8 mouse cellular contexts compared by ENCODE assay signal in the genomic region with DNA sequence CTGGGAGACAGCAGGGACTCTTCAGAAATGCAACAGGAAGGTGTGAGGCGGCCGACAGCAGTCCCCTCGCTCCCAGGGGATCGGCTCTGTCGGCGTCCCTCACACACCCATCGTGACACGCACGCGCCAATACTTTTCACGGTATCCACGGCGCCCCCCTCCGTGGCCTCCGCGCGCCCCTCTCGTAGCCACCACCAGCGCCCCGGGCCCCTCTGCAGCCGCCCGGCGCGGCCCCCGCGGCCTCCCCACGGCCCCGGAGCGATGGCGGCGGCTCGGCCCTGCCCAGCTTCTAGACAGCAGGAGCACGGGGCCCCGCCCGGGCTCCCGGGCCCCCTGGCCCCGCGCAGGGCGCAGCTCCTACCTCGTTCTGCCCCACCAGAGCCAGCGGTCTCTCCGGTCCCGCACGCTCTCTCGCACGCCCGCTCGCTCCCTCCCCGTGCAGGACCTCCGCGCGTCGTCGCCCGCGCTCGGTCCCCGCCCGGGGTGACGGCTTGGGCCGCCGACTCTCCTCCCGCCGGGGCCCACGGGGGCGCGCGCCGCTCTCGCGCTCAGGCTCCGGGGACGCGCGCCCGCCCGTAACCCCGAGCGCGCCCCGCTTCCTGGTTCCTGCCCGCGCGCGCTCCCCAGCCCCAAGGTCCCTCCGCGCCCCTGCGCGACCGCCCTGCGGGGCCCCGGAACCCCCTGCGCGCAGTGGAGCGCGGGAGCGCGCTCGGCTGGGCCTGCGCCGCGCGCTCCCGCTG. TPM values are rescaled to one million over a fixed set of nuclear protein-coding genes. Genes with fewer than 3 reads are reported as not detected.
DNase-seq lines count a peak whose midpoint lies in the region; ATAC-seq and TF ChIP-seq lines count a peak whose summit lies in the region.

A gene (minus strand): TSS at position 687 of the 740 bp plus-strand sequence.

- ATAC-seq in forebrain, embryonic 16.5 days, result peak; percentile 81
- peak; percentile 81 for ATAC-seq in lung, embryonic 14.5 days (ENCODE audit: insufficient read depth)
- ATAC-seq in neutrophil, adult 5-6 weeks (ENCODE audit: extremely low read depth, insufficient number of reproducible peaks, low FRiP score, poor library complexity, severe bottlenecking), result peak; percentile 54

- peak within 1 kb of the TSS; percentile 88 for H3K4me2 ChIP-seq in forebrain, embryonic 16.5 days (ENCODE audit: low read length)
- H3K4me2 ChIP-seq in lung, embryonic 14.5 days, result peak within 1 kb of the TSS; percentile 89

- H3K27me3 ChIP-seq in MEL (ENCODE audit: control insufficient read depth in 1 of 2, insufficient read depth in 2 of 2, low read length in 2 of 2), result peaks cover 4 to 7% of the 10 kb centered on the region in 2 experiments
- peaks cover 20% of the 10 kb centered on the region for H3K27me3 ChIP-seq in forebrain, embryonic 16.5 days (replicated peaks; ENCODE audit: control insufficient read depth, insufficient read depth, low read length)
- H3K27me3 ChIP-seq in lung, embryonic 14.5 days (ENCODE audit: insufficient read depth, low read length), result no peaks in the 10 kb centered on the region

- H3K36me3 ChIP-seq in MEL (ENCODE audit: control insufficient read depth in 1 of 2, insufficient read depth in 2 of 2, low read length in 2 of 2), result peaks cover 0 to 18% of the 10 kb centered on the region in 2 experiments; a peak in 2 of 4 replicates
- no peaks in the 10 kb centered on the region for H3K36me3 ChIP-seq in forebrain, embryonic 16.5 days (ENCODE audit: control insufficient read depth, insufficient read depth)
- no peaks in the 10 kb centered on the region for H3K36me3 ChIP-seq in lung, embryonic 14.5 days (ENCODE audit: insufficient read depth)

- peak within 1 kb of the TSS; percentile 78 to 98 for H3K4me3 ChIP-seq in MEL (ENCODE audit: control insufficient read depth in 1 of 2, insufficient read depth in 1 of 2, low read depth in 2 of 2, low read length in 2 of 2)
- H3K4me3 ChIP-seq in forebrain, embryonic 16.5 days (replicated peaks; ENCODE audit: low read length), result peak within 1 kb of the TSS; percentile 82
- peak within 1 kb of the TSS; percentile 71 for H3K4me3 ChIP-seq in layer of hippocampus, adult 2 months
- H3K4me3 ChIP-seq in lung, embryonic 14.5 days (ENCODE audit: low read depth, low read length), result peak within 1 kb of the TSS; percentile 95

- WGBS in forebrain, embryonic 16.5 days, result 1% methylated on average over 65 of the region's 104 CpGs
- under 1% methylated on average over 103 of the region's 104 CpGs for WGBS in lung, embryonic 14.5 days

- intact Hi-C loops in heart, postnatal 25 days (cut with DNase I), result no loop called here

- H3K9me3 ChIP-seq in MEL (replicated peaks; ENCODE audit: insufficient read depth, low read length), result no peaks in the 10 kb centered on the region
- H3K9me3 ChIP-seq in forebrain, embryonic 16.5 days (ENCODE audit: control insufficient read depth, low read length), result no peaks in the 10 kb centered on the region
- no peaks in the 10 kb centered on the region for H3K9me3 ChIP-seq in lung, embryonic 14.5 days (ENCODE audit: low read depth, low read length)

- peak; percentile 74; a peak in 3 of 4 replicates for TF ChIP-seq POLR2A in MEL (IDR thresholded peaks at IDR 0.05; ENCODE audit: control insufficient read depth in 1 of 2, insufficient read depth in 1 of 2, low read depth in 1 of 2, low read length in 2 of 2, poor library complexity in 1 of 2)

- no peak for TF ChIP-seq EP300 in MEL (IDR thresholded peaks at IDR 0.05; ENCODE audit: low read depth in 1 of 2, low read length in 2 of 2)

- peaks cover 32% of the 10 kb centered on the region for H3K79me2 ChIP-seq in MEL (ENCODE audit: control insufficient read depth, insufficient read depth, low read length, poor library complexity)

- peak; percentile 86 for DNase-seq in MEL (ENCODE audit: low read depth, low spot score)
- DNase-seq in cerebellum, adult 18-20 months, result peak; percentile 70 to 90
- peak; percentile 75 for DNase-seq in heart, postnatal 25 days (ENCODE audit: low spot score)
- DNase-seq in layer of hippocampus, adult 2 months (ENCODE audit: low spot score in 2 of 2), result peak; percentile 17 to 57
- peak; percentile 91 for DNase-seq in lung, embryonic 14.5 days
- DNase-seq in thymus, postnatal 10 days (ENCODE audit: low spot score in 2 of 2), result peak; percentile 85 to 95

- TF ChIP-seq CTCF in MEL (IDR thresholded peaks at IDR 0.05 in 2 of 3, conservative IDR thresholded peaks at IDR 0.05 in 1 of 3; ENCODE audit: control insufficient read depth in 1 of 3, insufficient read depth in 1 of 3, low read depth in 2 of 3, low read length in 3 of 3, poor library complexity in 1 of 3, severe bottlenecking in 1 of 3), result 0 out of 6 replicates have a peak, but pooled peaks of 1 of the 3 experiments have one; percentile 0
- TF ChIP-seq CTCF in layer of hippocampus, adult 2 months (conservative IDR thresholded peaks at IDR 0.05), result no peak
- no peak for TF ChIP-seq CTCF in lung, embryonic 14.5 days (IDR thresholded peaks at IDR 0.05; ENCODE audit: low read depth)

- H3K9ac ChIP-seq in MEL (ENCODE audit: control insufficient read depth, low read depth, low read length, poor library complexity, severe bottlenecking), result peak within 1 kb of the TSS; percentile 89
- H3K9ac ChIP-seq in forebrain, embryonic 16.5 days (replicated peaks; ENCODE audit: low read depth, low read length), result peak within 1 kb of the TSS; percentile 88
- peak within 1 kb of the TSS; percentile 94 for H3K9ac ChIP-seq in lung, embryonic 14.5 days

- TF ChIP-seq RAD21 in MEL (IDR thresholded peaks at IDR 0.05; ENCODE audit: low read depth, low read length), result no peak

- H3K27ac ChIP-seq in MEL (ENCODE audit: control insufficient read depth, low read depth, low read length), result peak within 1 kb of the TSS; percentile 72
- peak within 1 kb of the TSS; percentile 58 for H3K27ac ChIP-seq in forebrain, embryonic 16.5 days (ENCODE audit: low read length)
- peak within 1 kb of the TSS; percentile 86 for H3K27ac ChIP-seq in layer of hippocampus, adult 2 months
- peak within 1 kb of the TSS; percentile 85 for H3K27ac ChIP-seq in lung, embryonic 14.5 days (ENCODE audit: low read depth)

- H3K4me1 ChIP-seq in MEL (ENCODE audit: control insufficient read depth in 1 of 2, insufficient read depth in 2 of 2, low read length in 2 of 2), result peaks cover 10 to 15% of the 10 kb centered on the region in 2 experiments
- H3K4me1 ChIP-seq in forebrain, embryonic 16.5 days (replicated peaks; ENCODE audit: control insufficient read depth, insufficient read depth, low read length), result peaks cover 20% of the 10 kb centered on the region
- H3K4me1 ChIP-seq in lung, embryonic 14.5 days (ENCODE audit: insufficient read depth), result peaks cover 20% of the 10 kb centered on the region

TF ChIP-seq in MEL, 35 proteins besides CTCF, POLR2A, EP300 and RAD21 (continues in another document):
- TF ChIP-seq SMC3 (IDR thresholded peaks at IDR 0.05; ENCODE audit: low read depth, low read length) (no peak), HCFC1 (IDR thresholded peaks at IDR 0.05; ENCODE audit: low read depth, low read length) (no peak), GABPA (IDR thresholded peaks at IDR 0.05; ENCODE audit: low read depth, low read length) (no peak), JUND (IDR thresholded peaks at IDR 0.05; ENCODE audit: low read depth, low read length) (no peak), ETS1 (IDR thresholded peaks at IDR 0.05; ENCODE audit: low read depth, low read length) (no peak), USF1 (IDR thresholded peaks at IDR 0.05; ENCODE audit: low read depth, low read length) (no peak), POLR2AphosphoS2 (IDR thresholded peaks at IDR 0.05; ENCODE audit: low read length) (no peak), UBTF (IDR thresholded peaks at IDR 0.05; ENCODE audit: borderline replicate concordance, insufficient read depth, low read depth, low read length) (0 out of 2 replicates have a peak, but pooled peaks have one; percentile 55), MXI1 (IDR thresholded peaks at IDR 0.05; ENCODE audit: low read depth, low read length) (no peak; the same call in 1 of the 2 replicates), ZC3H11A (IDR thresholded peaks at IDR 0.05; ENCODE audit: low read depth, low read length) (no peak; the same call in 1 of the 2 replicates), MAX (IDR thresholded peaks at IDR 0.05; ENCODE audit: low read length) (0 out of 2 replicates have a peak, but pooled peaks have one; percentile 22), E2F4 (IDR thresholded peaks at IDR 0.05; ENCODE audit: borderline replicate concordance, low read depth, low read length) (no peak), MYB (IDR thresholded peaks at IDR 0.05; ENCODE audit: low read depth, low read length) (no peak), ELF1 (IDR thresholded peaks at IDR 0.05; ENCODE audit: low read depth, low read length) (peak; percentile 84), TBP (IDR thresholded peaks at IDR 0.05; ENCODE audit: low read depth, low read length) (no peak), ZKSCAN1 (IDR thresholded peaks at IDR 0.05; ENCODE audit: low read depth, low read length) (no peak), BHLHE40 (IDR thresholded peaks at IDR 0.05; ENCODE audit: borderline replicate concordance, low read depth, low read length) (no peak), NELFE (IDR thresholded peaks at IDR 0.05; ENCODE audit: low read depth, low read length) (peak; percentile 69), CHD2 (IDR thresholded peaks at IDR 0.05; ENCODE audit: low read length) (no peak), SIN3A (IDR thresholded peaks at IDR 0.05; ENCODE audit: low read length) (0 out of 2 replicates have a peak, but pooled peaks have one; percentile 32), NRF1 (IDR thresholded peaks at IDR 0.05; ENCODE audit: insufficient read depth, low read depth, low read length, poor library complexity, severe bottlenecking) (peak; percentile 49; the same call in 1 of the 2 replicates), TCF12 (IDR thresholded peaks at IDR 0.05; ENCODE audit: low read depth, low read length) (no peak), USF2 (IDR thresholded peaks at IDR 0.05; ENCODE audit: borderline replicate concordance in 1 of 2, insufficient read depth in 1 of 2, low read depth in 1 of 2, low read length in 2 of 2) (no peak), MAFK (IDR thresholded peaks at IDR 0.05; ENCODE audit: borderline replicate concordance, low read depth, low read length) (no peak), ZMIZ1 (IDR thresholded peaks at IDR 0.05; ENCODE audit: low read depth, low read length) (0 out of 2 replicates have a peak, but pooled peaks have one; percentile 33)

RNA-seq across cellular contexts. Expression of the gene that starts here (rescaled TPM):
- 28.7 and 29.3 TPM in 2 replicates for total RNA-seq in MEL (2012; rRNA removed)
- 10 to 100 TPM; 32.3 to 37.0 TPM for polyA plus RNA-seq in MEL (2012; ENCODE audit: insufficient read depth in 1 of 2, insufficient read length in 2 of 2, low read depth in 1 of 2, low replicate concordance in 2 of 2, missing spikeins in 1 of 2)
- 9.8 and 11.9 TPM in 2 replicates for polyA plus RNA-seq in forebrain, embryonic 16.5 days (2015; fragmentation: Nextera tagmentation; extraction: Ambion mirVana)
- 10 to 100 TPM; 67.6 to 68.9 TPM for total RNA-seq in heart, postnatal 25 days (2021)
- total RNA-seq in layer of hippocampus, adult 2 months (2021), result 10 to 100 TPM; 11.6 to 13.8 TPM
- polyA plus RNA-seq in lung, embryonic 14.5 days (2014; fragmentation: Nextera tagmentation; extraction: Ambion mirVana), result 26.6 and 27.9 TPM in 2 replicates
- total RNA-seq in neutrophil, adult 5-6 weeks (2017), result 103 and 108 TPM in 2 replicates

Comparison
In these comparisons a context has a peak if more than half of its experiments do, and no peak if none do; other contexts are left out.
1. Peak in every context shown above with its lines: DNase-seq, ATAC-seq, H3K4me3 ChIP-seq and H3K27ac ChIP-seq.
2. DNase-seq: peak in every context shown above with its lines; median percentile 91 in lung, embryonic 14.5 days; 90 in thymus, postnatal 10 days; 86 in MEL; 80 in cerebellum, adult 18-20 months; 75 in heart, postnatal 25 days; 37 in layer of hippocampus, adult 2 months.